Mouse (Mus musculus) mammary gland, adult 2 months (tissue): ENCODE measurements around the gene Cbfa2t3. TPM values are rescaled to one million over a fixed set of nuclear protein-coding genes. Genes with fewer than 3 reads are reported as not detected.

Experiments
- polyA plus RNA-seq: library from polyadenylated mRNA; depleted of rRNA; stranded (reverse); fragments of >200 nt; gene quantifications from 2 replicates; pipeline ENCODE4 v1.2.3, GENCODE M21; 2012; ENCODE audit warnings: low replicate concordance; rRNA removed

The Cbfa2t3 gene
- polyA plus RNA-seq = 15.8 and 24.7 TPM in 2 replicates

DNA sequence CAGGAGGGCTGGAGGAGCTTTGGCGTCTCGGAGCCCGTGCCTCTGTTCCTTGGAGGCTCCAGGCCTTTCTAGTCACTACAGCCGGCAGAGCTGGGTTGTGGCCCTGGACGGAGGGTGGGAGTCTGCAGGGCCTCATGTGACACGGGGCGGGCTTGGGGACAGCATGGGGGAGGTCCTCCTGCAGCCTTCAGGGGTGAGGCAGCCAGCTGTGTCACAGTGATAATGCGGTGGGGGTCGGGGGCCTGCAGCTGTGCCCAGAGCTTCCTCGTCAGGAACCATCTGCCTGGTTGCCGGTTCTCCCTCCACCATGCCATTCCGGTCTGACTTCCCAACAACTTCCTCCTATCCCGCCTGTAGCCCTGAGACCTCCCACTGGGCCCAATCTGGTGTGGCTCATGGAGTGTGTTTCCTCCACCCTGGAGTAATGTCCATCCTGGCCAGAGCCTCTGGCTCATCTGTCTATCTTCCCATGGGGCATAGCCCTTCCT is at the start of gene Cbfa2t3:
Cbfa2t3 (minus strand) TSS at position 105 of the 488 bp plus-strand sequence.

GRCm38 (mm10) chr8:122622727-122623126 is 76.2 kb downstream of the Cbfa2t3 start, which contains the start of gene Pabpn1l:
Pabpn1l (minus strand) TSS chr8:122622739.

GRCm38 (mm10) chr8:122611295-122612133 is 87.4 kb downstream of the Cbfa2t3 start, which contains the start of the genes Galns and Trappc2l:
Galns (minus strand) TSS chr8:122611463.
Trappc2l (plus strand) TSS chr8:122611640.

DNA sequence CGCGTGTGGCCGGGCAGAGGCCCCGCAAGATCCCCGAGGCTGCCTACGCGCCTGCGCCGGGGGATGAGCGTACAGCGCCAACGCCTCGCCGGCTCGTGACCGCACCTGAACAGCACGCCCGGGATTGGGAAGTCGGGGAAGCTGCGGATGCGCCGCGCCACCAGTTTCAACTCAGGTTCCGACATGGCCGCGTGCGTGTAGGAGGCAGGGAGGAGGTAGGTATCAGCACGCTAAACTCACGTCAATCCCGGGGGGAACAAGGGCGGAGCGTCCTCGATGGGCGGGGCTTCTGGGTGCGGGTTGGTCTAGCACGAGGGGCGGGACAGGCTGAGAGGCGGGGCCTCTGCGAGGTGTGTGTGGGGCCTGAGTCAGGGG is 122.3 kb downstream of the Cbfa2t3 start, which contains the start of gene Aprt:
Aprt (minus strand) TSS at position 262 of the 375 bp plus-strand sequence.

Other genes with a start within 250 kb of the Cbfa2t3 start
- gene Snai3, start 238.4 kb downstream of the Cbfa2t3 start, polyA plus RNA-seq = 7.1 and 8.1 TPM in 2 replicates
- 114 and 121 TPM in 2 replicates for gene Rnf166, start 223.0 kb downstream of the Cbfa2t3 start, polyA plus RNA-seq
- 28.3 and 43.6 TPM in 2 replicates for gene Ctu2, start 223.0 kb downstream of the Cbfa2t3 start, polyA plus RNA-seq
- 119 and 150 TPM in 2 replicates for gene Piezo1, start 147.8 kb downstream of the Cbfa2t3 start, polyA plus RNA-seq
- 15.1 and 45.5 TPM in 2 replicates for gene Cdt1, start 131.1 kb downstream of the Cbfa2t3 start, polyA plus RNA-seq
- 101 and 127 TPM in 2 replicates for gene Aprt, start 122.2 kb downstream of the Cbfa2t3 start, polyA plus RNA-seq
- 14.4 and 14.9 TPM in 2 replicates for gene Galns, start 87.6 kb downstream of the Cbfa2t3 start, polyA plus RNA-seq
- gene Trappc2l, start 87.5 kb downstream of the Cbfa2t3 start, polyA plus RNA-seq = 120 and 189 TPM in 2 replicates
- not detected in 2 replicates for gene Pabpn1l, start 76.4 kb downstream of the Cbfa2t3 start, polyA plus RNA-seq
- 34.4 and 36.2 TPM in 2 replicates for gene Acsf3, start 76.4 kb upstream of the Cbfa2t3 start, polyA plus RNA-seq
- 2.4 TPM in 1 of 2 replicates, not detected in the other for gene Cdh15, start 148.9 kb upstream of the Cbfa2t3 start, polyA plus RNA-seq